Mouse (Mus musculus) testis, adult 2 months (tissue): ENCODE results near the gene Dynlrb1. TPM values are rescaled to one million over a fixed set of nuclear protein-coding genes. Genes with fewer than 3 reads are reported as not detected.

Experiments
- H3K27ac ChIP-seq: fragments of 200-500 bp; 2 replicates; pipeline ENCODE4 v1.5.1; 2012; ENCODE audit warnings: low read depth, low read length; ENCODE audit not compliant: control insufficient read depth, insufficient read depth
- H3K27me3 ChIP-seq: fragments of 200-500 bp; 2 replicates; pipeline ENCODE4 v1.6.1; 2012; ENCODE audit warnings: mild to moderate bottlenecking, low read length, moderate library complexity; ENCODE audit not compliant: control insufficient read depth, insufficient read depth
- H3K36me3 ChIP-seq: fragments of 200-500 bp; 2 replicates; pipeline ENCODE4 v1.6.1; 2012; ENCODE audit warnings: mild to moderate bottlenecking, low read length; ENCODE audit not compliant: control insufficient read depth, insufficient read depth
- H3K4me1 ChIP-seq: fragments of 200-500 bp; 2 replicates; pipeline ENCODE4 v1.6.1; 2012; ENCODE audit warnings: low read length; ENCODE audit not compliant: control insufficient read depth, insufficient read depth
- H3K4me3 ChIP-seq: fragments of 200-500 bp; 2 replicates; pipeline ENCODE4 v1.5.1; 2012; ENCODE audit warnings: low read depth, mild to moderate bottlenecking, low read length, moderate library complexity, mixed read lengths; ENCODE audit not compliant: control insufficient read depth
- CTCF ChIP-seq: fragments of 200-500 bp; IDR thresholded peaks from 2 replicates; pipeline ENCODE4 v1.5.1; 2012; ENCODE audit warnings: low read depth, mild to moderate bottlenecking, inconsistent platforms, low read length, moderate library complexity; ENCODE audit not compliant: control insufficient read depth, insufficient read depth, insufficient replicate concordance
- POLR2A ChIP-seq: fragments of 200-500 bp; IDR thresholded peaks from 2 replicates; pipeline ENCODE4 v1.6.1; 2012; ENCODE audit warnings: low read depth, mild to moderate bottlenecking, inconsistent platforms, low read length, moderate library complexity; ENCODE audit not compliant: control insufficient read depth
- polyA plus RNA-seq: library from polyadenylated mRNA; depleted of rRNA; stranded (reverse); fragments of >200 nt; gene quantifications from 2 replicates; pipeline ENCODE4 v1.2.3, GENCODE M21; 2012; rRNA removed

Dynlrb1 gene
- polyA plus RNA-seq, 1 experiment = 60.8 TPM

GRCm38 (mm10) chr2:155299563-155299962, 63.2 kb downstream of the Dynlrb1 start:
- no peak for TF ChIP-seq POLR2A
- no peak for TF ChIP-seq CTCF
- Histone ChIP-seq H3K27ac (no peak overlapping the region), H3K4me3 (no peak overlapping the region), H3K27me3 (no peaks in the 10 kb centered on the region), H3K4me1 (no peaks in the 10 kb centered on the region), H3K36me3 (peaks cover 2% of the 10 kb centered on the region; the same call in 1 of the 2 replicates)

Other genes with a start within 250 kb of the Dynlrb1 start
- gene Gm14226, start 218.3 kb upstream of the Dynlrb1 start, polyA plus RNA-seq = 42.6 and 58.7 TPM in 2 replicates
- 28.3 and 30.3 TPM in 2 replicates for gene Ahcy, start 162.0 kb upstream of the Dynlrb1 start, polyA plus RNA-seq
- gene Itch, start 103.0 kb upstream of the Dynlrb1 start, polyA plus RNA-seq = 6.6 and 8.1 TPM in 2 replicates
- gene Map1lc3a, start 39.8 kb downstream of the Dynlrb1 start, polyA plus RNA-seq = 897 and 985 TPM in 2 replicates
- gene Pigu, start 120.9 kb downstream of the Dynlrb1 start, polyA plus RNA-seq = 26.0 and 36.9 TPM in 2 replicates
- 163 and 176 TPM in 2 replicates for gene Trp53inp2, start 144.5 kb downstream of the Dynlrb1 start, polyA plus RNA-seq
- 93.0 and 103 TPM in 2 replicates for gene Ncoa6, start 237.4 kb downstream of the Dynlrb1 start, polyA plus RNA-seq